Mouse (Mus musculus) ovary, adult 18-20 months (tissue): ENCODE data around the gene Dpp3.
"Not testable (repeated sequence)": the region's sequence is repeated elsewhere in the genome, so short reads cannot be mapped to it uniquely, and the experiment has no call there.

Experiments
- DNase-seq: peaks from one replicate; pipeline ENCODE4 v3.0.0; 2022; ENCODE audit warnings: low spot score, mixed read lengths

Gene Dpp3

GRCm38 (mm10) chr19:4896780-4897520 is 31.1 kb downstream of the Dpp3 start:
- DNase-seq = no peak

- DNase-seq = no peak
Measured at GRCm38 (mm10) chr19:4891798-4892197, 36.3 kb downstream of the Dpp3 start.

GRCm38 (mm10) chr19:4889791-4890190 is 38.3 kb downstream of the Dpp3 start:
- DNase-seq = no peak

GRCm38 (mm10) chr19:4883961-4884360 is 44.1 kb downstream of the Dpp3 start:
- DNase-seq = no peak

- no peak for DNase-seq
Measured at GRCm38 (mm10) chr19:4879324-4879703, 48.8 kb downstream of the Dpp3 start.

GRCm38 (mm10) chr19:4878405-4879323 is 49.4 kb downstream of the Dpp3 start, which contains the start of gene Zdhhc24:
TSS of gene Zdhhc24 (plus strand) at chr19:4878668.
- peak; percentile 91 for DNase-seq

GRCm38 (mm10) chr19:4877785-4878184 is 50.3 kb downstream of the Dpp3 start, which contains the start of gene Actn3:
TSS of gene Actn3 (minus strand) at chr19:4877909.
- peak; percentile 54 for DNase-seq

GRCm38 (mm10) chr19:4876755-4877154 is 51.3 kb downstream of the Dpp3 start:
- DNase-seq = no peak

- DNase-seq = no peak
Measured at GRCm38 (mm10) chr19:4876241-4876640, 51.8 kb downstream of the Dpp3 start.

GRCm38 (mm10) chr19:4874613-4875012 is 53.5 kb downstream of the Dpp3 start:
- not testable (repeated sequence) for DNase-seq

- DNase-seq = no peak
Measured at GRCm38 (mm10) chr19:4865147-4865546, 62.9 kb downstream of the Dpp3 start.

GRCm38 (mm10) chr19:4863048-4863447 is 65.0 kb downstream of the Dpp3 start:
- DNase-seq = no peak

- no peak for DNase-seq
Measured at GRCm38 (mm10) chr19:4859081-4859480, 69.0 kb downstream of the Dpp3 start.
